Mouse (Mus musculus): ENCODE results near the gene Camsap2.

DNA sequence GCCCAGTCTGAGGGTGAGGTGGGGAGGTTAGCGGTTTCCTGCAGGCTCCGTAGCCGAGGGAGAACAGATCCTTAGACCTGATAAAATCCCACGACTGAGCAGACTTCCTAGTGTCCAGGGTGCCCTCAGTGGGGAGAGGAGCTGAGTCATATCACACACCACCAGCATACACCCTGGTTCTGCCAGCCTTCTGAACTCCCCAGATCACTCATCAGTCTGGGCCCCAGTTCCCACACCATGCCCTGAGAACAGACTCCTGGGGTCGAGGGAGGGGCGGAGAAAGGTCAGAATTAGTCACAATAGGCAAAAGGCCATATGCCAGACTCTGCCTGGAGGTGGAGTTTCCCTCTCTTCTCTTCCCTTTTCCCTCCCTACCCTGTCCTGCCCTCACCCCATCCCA lies 90.7 kb downstream of the Camsap2 start:
- TF ChIP-seq CTCF (IDR thresholded peaks at IDR 0.05; ENCODE audit: extremely low read depth, insufficient read depth, low read length) (no peak), POLR2A (IDR thresholded peaks at IDR 0.05; ENCODE audit: extremely low read depth, insufficient read depth, low read length) (no peak)
